Mouse (Mus musculus) ES-E14 (cell line): ENCODE data around the gene Baz2b.

Experiments
- CHD2 ChIP-seq: IDR thresholded peaks from 2 replicates; pipeline ENCODE4 v1.6.1; 2014; ENCODE audit warnings: mild to moderate bottlenecking, low read depth, low read length, inconsistent platforms
- HCFC1 ChIP-seq: IDR thresholded peaks from 2 replicates; pipeline ENCODE4 v1.6.1; 2012; ENCODE audit warnings: low read length, inconsistent platforms, borderline replicate concordance; ENCODE audit not compliant: insufficient read depth
- MAFK ChIP-seq: IDR thresholded peaks from 2 replicates; pipeline ENCODE4 v1.6.1; 2014; ENCODE audit warnings: mild to moderate bottlenecking, low read depth, low read length, inconsistent platforms; ENCODE audit not compliant: insufficient read depth
- ZC3H11A ChIP-seq: IDR thresholded peaks from 2 replicates; pipeline ENCODE4 v1.6.1; 2012; ENCODE audit warnings: low read depth, mild to moderate bottlenecking, inconsistent platforms, low read length, borderline replicate concordance
- ZNF384 ChIP-seq: IDR thresholded peaks from 2 replicates; pipeline ENCODE4 v1.6.1; 2012; ENCODE audit warnings: low read depth, low read length, inconsistent platforms

DNA sequence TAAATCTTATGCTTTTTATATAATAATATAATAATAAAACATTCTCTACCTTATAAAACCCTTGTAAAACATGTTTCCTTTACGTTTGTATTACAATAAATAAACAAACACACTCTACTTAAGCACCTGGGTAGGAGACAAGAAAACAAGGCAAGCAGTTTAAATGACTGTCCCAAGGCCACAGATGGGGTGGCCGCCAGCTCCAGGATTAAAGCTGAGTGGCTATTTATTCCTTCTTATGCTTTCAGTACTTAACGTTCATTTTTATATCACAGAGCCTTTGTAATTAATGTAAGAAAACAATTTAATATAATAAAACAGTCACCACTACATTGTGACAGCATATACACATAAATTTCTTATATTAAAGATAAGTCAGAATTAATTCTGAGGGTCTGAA lies 173.3 kb downstream of the Baz2b start:
- TF ChIP-seq MAFK (no peak), CHD2 (no peak), ZNF384 (no peak), HCFC1 (no peak), ZC3H11A (no peak)
